Mouse (Mus musculus): ENCODE data around the gene Tmem108.

DNA sequence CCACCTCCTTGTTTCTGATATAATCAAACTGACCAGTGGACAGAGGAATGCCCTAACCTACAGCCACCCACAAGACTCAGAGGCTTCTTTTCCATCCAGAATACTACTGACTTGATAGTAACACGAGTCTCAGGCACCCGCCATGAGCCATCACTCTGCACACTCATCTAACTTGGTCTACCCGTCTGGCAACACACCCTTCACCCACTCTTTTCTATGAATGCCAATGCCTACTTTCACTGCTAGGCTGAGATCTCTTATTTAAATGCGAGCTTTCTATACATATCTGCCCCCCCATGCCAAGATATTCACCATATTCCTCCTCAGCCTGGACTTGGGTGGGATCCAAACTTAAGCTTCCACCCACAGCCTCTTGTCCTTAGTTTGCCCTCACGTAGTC lies 15.0 kb downstream of the Tmem108 start:
- TF ChIP-seq CTCF (IDR thresholded peaks at IDR 0.05) = no peak
- TF ChIP-seq POLR2A (IDR thresholded peaks at IDR 0.05; ENCODE audit: insufficient read depth, low read depth, low read length) = no peak
